Mouse (Mus musculus): ENCODE measurements at regions not wholly inside any gene's neighbourhood (a gene's known extent, or its start where the extent isn't known, plus 50 kb on each side); places are given as distances from the start of the nearest gene placed in this dataset.

DNA sequence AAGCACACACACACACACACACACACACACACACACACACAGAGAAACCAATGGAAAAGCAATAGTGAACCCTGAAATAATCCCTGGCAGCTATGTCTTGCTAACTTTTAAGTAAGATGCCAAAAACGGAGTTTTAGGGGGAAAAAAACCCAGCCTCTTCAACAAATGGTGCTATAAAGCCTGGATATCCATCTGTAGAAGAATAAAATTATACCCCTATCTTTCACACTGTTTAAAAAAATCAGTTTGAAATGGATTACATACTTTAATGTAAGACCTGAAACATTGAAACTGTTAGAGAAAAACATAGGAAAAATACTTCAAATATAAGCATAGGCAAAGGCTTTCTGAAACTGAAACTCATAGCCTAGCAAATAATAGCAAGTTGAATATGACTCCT, 228.2 kb downstream of the Fam49a start:
- no peak for TF ChIP-seq CTCF (IDR thresholded peaks at IDR 0.05; ENCODE audit: low read depth, low read length)
- TF ChIP-seq POLR2A (IDR thresholded peaks at IDR 0.05; ENCODE audit: extremely low read depth, insufficient read depth, low read length) = no peak
